Mouse (Mus musculus): ENCODE results near the gene Arhgap17. TPM values are rescaled to one million over a fixed set of nuclear protein-coding genes. Genes with fewer than 3 reads are reported as not detected.
A peak's percentile ranks its signal among the peaks of the same experiment; 100 is the strongest.

Arhgap17 gene
- total RNA-seq, 2 experiments from 2014 or later, result 29.0 to 35.2 TPM

DNA sequence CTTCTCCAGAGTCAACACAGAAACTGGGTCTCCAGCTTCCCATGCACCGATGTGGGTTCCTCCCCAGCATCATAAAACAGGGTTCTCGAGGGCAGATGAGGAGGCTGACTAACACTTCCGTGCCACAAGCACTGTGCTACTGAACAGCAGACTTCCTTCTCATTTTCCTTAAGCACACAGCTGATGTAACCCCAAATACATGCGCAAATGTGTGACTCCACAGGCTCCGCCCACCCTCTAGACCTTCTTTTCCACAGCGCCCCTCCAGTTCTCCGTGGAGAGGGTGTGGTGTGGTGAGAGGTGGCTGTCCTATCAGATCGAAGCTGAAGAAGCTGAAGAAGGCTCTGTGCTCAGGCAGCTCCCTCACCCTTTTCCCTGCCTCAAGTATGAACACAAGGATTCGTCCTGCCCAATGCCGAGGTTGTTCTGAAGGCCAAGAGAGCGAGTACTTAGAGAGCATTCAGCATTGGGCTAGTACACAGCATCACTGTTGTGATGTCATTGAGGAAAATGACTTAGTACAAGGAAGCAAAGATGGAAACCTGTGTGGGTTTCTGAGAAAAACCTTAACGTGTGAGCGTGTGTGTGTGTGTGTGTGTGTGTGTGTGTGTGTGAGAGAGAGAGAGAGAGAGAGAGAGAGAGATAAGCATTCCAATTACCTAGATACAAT, 47.1 kb downstream of the Arhgap17 start:
- Histone ChIP-seq H3K4me3 (no peak overlapping the region), H3K27ac (no peak overlapping the region)
- no peak for DNase-seq (ENCODE audit: low spot score in 2 of 2)
- TF ChIP-seq CTCF (conservative IDR thresholded peaks at IDR 0.05), result no peak

DNA sequence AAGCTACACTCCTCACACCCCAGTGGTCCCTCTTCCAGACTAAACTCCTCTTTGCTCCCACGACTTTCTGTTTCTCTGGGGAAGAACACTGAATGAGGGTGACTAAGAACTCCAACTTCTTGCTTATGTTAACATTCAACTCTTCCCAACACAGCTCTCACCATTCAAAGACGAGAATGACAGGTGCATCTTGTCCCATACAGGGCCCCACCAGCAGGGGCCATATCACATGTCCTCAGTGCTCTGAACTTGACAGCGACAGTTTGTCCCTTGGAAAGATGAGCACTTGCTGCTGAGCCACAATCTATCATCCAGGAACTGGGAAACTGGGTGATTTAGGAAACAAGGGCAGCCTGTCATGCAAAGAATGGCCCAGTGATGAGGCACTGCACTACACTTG, 57.0 kb downstream of the Arhgap17 start:
- no peak for TF ChIP-seq CTCF (conservative IDR thresholded peaks at IDR 0.05)
- H3K27ac ChIP-seq, result peak overlapping the region; percentile 54; the same call in 1 of the 2 replicates
- DNase-seq (ENCODE audit: low spot score in 2 of 2), result no peak

DNA sequence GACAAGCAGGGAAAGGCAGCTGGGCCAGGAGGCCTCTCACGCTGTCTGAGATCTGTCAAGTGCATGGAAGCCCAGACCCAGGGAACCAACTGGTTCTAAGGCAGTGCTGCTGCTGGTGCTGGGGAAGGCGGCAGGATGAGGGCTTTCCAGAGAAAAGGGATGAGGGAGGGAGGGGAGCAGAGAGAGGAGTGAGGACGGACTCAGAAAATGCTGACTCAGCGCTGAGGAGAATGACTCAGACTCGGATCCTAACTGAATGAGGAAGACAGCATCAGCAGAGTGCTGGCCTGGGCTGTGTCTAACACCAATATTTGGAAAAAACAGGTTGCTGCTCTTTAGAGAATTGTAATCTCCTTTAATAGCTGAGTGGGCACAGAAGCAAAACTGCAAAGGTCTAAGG, 57.9 kb downstream of the Arhgap17 start:
- DNase-seq (ENCODE audit: low spot score in 2 of 2), result peak; percentile 25 to 48

More for the DNA sequence above, 57.0 kb downstream of the Arhgap17 start:
- H3K4me3 ChIP-seq, result no peak overlapping the region

DNA sequence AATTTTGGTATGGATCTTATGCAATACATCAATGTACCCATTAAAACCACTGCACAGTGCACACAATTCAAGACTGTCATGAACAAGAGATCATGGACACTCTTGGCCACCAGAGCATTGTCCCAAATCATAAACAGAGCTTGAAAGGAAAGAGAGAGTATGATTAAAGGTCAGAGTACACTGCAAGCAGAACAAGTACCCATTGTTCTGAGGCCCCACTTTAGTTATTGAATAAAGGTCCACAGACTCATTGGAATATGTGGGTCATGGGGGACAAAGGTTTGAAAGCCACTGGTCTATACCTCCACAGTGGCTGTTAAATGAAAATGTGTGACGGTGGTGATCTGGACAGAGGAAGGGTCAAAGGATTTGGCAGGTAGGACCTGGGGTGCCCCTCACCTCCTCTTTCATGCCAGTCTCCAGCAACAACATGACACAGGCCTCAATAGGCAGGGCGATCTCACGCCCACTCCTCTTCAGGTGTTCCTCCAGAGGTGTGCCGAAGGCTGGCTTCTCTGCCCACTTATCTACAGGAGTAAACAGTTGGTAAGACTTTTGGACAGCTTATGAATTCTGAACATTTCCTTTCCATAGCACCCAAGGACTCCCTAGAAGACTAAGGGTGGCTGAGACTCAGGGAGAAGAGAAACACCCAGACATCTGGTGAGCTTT, 61.7 kb downstream of the Arhgap17 start:
- no peak for TF ChIP-seq CTCF (conservative IDR thresholded peaks at IDR 0.05)
- no peak overlapping the region for H3K4me3 ChIP-seq
- DNase-seq (ENCODE audit: low spot score in 2 of 2), result no peak
- no peak overlapping the region for H3K27ac ChIP-seq

More for the DNA sequence above, 57.9 kb downstream of the Arhgap17 start:
- peak overlapping the region; percentile 54 for H3K27ac ChIP-seq
- no peak for TF ChIP-seq CTCF (conservative IDR thresholded peaks at IDR 0.05)
- no peak overlapping the region for H3K4me3 ChIP-seq

DNA sequence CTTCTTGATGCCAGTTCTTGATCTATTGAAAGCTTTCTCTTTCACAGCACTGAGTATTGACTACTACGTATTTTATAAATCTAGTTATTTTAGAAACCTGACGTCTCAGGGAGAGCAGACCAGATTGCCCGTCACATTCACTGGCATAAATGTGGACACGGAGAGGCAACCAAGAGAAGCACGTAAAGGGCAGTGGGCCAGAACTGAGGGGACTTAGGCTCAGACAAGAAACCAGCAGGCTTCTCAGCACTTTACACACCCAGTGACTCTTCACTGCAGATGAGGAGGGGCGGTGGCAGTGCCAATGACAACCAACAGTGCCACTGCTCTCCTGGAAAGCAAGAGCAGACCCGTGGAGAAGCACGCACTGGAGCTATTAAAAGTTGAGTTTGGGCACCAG, 62.5 kb downstream of the Arhgap17 start:
- DNase-seq (ENCODE audit: low spot score in 2 of 2), result no peak
- Histone ChIP-seq H3K27ac (no peak overlapping the region), H3K4me3 (no peak overlapping the region)
- no peak for TF ChIP-seq CTCF (conservative IDR thresholded peaks at IDR 0.05)

DNA sequence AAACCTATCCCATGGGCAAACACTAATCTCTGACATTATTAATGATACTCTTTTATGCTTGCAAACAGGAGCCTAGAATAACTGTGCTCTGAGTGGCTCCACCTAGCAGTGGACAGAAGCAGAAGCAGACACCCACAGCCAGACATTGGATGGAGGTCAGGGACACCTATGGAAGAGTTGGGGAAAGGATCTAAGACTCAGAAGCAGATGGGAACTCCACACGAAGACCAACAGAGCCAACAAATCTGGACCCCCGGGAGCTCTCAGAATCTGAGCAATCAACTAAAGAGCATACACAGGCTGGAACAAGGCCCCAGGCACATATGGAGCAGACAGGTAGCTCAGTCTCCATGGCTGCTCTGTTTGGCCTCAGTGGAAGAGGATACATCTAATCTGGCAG, 64.3 kb downstream of the Arhgap17 start:
- TF ChIP-seq CTCF (conservative IDR thresholded peaks at IDR 0.05), result no peak
- DNase-seq (ENCODE audit: low spot score in 2 of 2), result no peak
- no peak overlapping the region for H3K27ac ChIP-seq
- H3K4me3 ChIP-seq, result no peak overlapping the region

DNA sequence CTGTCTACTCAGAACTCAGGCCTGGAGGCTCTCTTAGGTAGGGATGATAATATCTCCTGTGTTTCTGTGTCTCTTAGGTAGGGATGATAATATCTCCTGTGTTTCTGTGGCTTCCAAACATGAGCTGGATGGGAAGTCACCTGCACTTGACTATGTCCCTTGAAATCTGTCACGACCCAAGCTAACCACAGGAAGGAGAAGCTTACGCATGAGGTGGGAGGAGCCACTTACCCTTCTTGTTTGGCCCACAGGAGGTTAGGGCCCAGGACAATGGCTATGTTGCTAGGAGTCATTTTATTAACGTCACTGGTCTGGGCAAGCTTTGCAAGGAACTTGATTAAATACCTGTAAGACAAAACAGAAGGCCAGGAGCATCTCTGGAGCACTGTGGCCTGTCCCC, 69.5 kb downstream of the Arhgap17 start:
- TF ChIP-seq CTCF (conservative IDR thresholded peaks at IDR 0.05), result no peak
- no peak for DNase-seq (ENCODE audit: low spot score in 2 of 2)
- Histone ChIP-seq H3K4me3 (no peak overlapping the region), H3K27ac (no peak overlapping the region)

DNA sequence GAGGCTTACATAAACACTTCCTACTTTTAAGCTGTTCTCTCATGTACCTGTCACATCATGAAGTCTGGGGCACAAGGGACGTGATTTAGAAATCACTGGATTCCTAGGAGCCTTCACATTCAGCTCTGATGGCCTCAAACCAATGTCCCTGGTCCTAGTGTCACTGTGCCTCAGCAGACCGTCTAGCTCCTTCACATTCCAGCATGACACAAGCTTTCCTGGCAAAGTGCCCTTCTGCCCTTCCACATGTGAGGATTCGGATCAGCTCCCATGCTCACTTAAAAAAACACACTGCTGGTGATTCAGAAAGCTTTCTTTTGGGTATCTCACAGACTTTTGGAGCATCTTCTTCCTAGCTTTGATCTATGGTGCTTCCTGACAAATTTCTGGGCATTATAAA, 71.5 kb downstream of the Arhgap17 start:
- Histone ChIP-seq H3K4me3 (no peak overlapping the region), H3K27ac (peak overlapping the region; percentile 66)
- no peak for TF ChIP-seq CTCF (conservative IDR thresholded peaks at IDR 0.05)
- peak in 1 of 2 experiments; percentile 23 for DNase-seq (ENCODE audit: low spot score in 2 of 2)

DNA sequence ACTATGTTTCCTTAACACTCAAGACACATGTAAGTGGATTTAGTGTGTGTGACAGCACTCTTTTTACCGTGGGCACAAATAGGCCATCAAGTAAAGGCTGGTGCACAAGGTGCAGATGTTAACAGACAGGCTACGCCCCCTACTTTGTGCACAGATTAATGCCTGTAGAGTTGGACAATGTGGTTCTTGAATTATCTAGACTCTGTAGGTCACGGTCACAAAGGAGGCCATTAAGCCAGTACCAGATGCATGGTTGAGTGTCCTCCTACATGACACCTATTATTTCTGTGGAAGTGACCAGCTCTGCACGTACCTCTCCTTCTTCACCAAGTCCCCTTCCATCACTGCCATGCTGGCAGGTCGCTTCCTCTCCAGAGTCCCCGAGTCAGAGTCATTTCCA, 73.6 kb downstream of the Arhgap17 start:
- TF ChIP-seq CTCF (conservative IDR thresholded peaks at IDR 0.05), result no peak
- no peak for DNase-seq (ENCODE audit: low spot score in 2 of 2)
- no peak overlapping the region; the same call in 1 of the 2 replicates for H3K27ac ChIP-seq
- no peak overlapping the region for H3K4me3 ChIP-seq

DNA sequence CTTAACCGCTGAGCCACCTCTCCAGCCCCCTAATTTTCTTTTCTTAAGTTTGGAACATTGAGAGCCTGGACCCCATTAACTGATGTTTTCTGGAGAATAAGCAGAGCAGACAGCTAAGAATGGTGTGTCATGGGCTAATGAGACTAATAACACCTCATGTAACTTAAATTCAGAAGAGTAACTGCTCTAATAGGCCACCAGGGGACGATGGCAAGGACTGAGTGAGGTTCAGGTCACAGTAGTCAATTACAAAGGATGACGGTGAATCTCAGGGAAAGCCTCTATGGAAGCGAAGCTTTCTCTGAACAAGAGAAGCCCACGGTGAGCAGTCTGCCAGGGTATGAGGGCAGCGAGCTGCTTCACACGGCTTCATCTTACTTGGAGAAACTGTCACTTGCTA, 74.3 kb downstream of the Arhgap17 start:
- TF ChIP-seq CTCF (conservative IDR thresholded peaks at IDR 0.05), result peak; percentile 43
- Histone ChIP-seq H3K27ac (peak overlapping the region; percentile 86), H3K4me3 (no peak overlapping the region)
- no peak for DNase-seq (ENCODE audit: low spot score in 2 of 2)

DNA sequence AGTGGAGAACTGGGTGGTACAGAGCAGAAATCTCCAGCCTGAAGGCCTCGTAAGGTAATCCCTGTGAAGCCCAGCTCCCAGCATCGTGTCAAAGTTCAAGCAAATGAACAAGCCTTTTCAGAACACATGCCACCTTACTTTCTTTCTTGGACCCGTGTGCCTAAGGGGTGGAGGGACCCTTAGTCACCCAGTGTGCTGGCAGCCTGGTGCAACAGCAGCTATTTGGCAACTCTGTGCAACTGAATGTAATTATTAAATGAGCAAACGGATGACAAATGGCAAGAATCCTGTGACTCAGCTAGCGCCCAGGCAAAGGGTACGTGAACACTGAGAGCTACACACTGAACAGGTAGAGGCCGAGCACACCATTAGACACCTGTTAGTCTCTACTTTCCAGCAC, 75.8 kb downstream of the Arhgap17 start:
- DNase-seq (ENCODE audit: low spot score in 2 of 2), result no peak
- peak overlapping the region; percentile 86 for H3K27ac ChIP-seq
- TF ChIP-seq CTCF (conservative IDR thresholded peaks at IDR 0.05), result no peak
- no peak overlapping the region for H3K4me3 ChIP-seq

DNA sequence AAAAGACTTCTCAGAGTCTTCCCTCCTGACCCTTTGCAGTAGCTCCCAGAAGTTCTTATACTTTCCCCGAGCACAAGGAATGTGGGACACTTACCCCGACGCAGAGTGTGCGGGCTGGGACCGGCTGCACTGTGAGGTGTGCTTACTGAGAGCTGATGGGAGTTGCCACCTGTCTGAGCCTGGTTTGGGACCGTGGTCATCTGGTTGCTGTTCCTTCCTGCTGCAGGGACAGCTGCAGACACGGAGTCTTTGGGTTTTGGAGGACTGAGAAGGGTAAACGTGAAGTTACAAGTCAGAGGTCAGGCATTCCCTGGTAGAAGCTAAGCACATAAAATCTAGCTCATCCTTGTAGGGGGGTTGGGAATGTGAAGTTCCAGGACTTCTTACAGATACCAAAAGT, 77.8 kb downstream of the Arhgap17 start:
- H3K27ac ChIP-seq, result no peak overlapping the region
- no peak overlapping the region for H3K4me3 ChIP-seq
- DNase-seq (ENCODE audit: low spot score in 2 of 2), result no peak
- no peak for TF ChIP-seq CTCF (conservative IDR thresholded peaks at IDR 0.05)

DNA sequence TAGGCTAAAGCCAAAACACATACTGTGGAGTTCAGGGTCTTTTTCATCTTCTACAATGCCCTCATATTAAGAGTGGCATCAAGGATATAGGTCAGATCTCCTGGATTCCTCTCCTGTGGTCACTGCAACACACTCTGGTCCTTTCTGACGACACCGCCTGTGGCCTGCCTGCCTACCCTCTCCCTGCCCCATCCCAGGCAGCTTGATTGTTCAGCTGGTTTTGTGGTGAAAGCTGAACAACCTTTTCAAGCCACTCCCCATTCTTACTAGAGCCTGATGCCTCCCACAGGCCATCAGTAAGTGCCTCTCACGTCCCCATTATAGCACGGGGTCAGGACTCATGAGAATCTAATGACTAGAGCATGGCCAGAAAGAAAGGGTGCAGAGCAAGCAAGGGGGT, 80.5 kb downstream of the Arhgap17 start:
- no peak for TF ChIP-seq CTCF (conservative IDR thresholded peaks at IDR 0.05)
- no peak overlapping the region for H3K4me3 ChIP-seq
- no peak for DNase-seq (ENCODE audit: low spot score in 2 of 2)
- H3K27ac ChIP-seq, result peak overlapping the region; percentile 89; the same call in 1 of the 2 replicates

DNA sequence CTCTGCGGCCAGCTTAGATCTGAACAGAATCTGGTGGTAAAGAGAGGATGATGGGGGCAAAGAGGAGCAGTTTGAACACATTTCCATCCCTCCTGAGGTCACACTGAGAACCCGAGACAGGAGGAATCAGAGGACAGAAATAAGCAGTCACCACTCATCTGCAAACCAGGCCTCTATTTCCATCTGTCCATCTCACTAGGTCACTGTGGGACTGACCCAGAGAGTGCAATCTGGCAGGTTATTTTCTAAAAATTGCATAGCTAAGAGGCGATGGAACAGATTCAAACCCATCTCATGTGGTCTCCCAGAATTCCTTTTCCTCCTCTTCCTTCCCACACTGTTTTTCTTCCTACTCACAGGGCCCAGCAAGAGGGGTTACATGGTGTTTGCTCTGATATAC, 81.8 kb downstream of the Arhgap17 start:
- DNase-seq (ENCODE audit: low spot score in 2 of 2), result no peak
- peak overlapping the region; percentile 89 for H3K27ac ChIP-seq
- TF ChIP-seq CTCF (conservative IDR thresholded peaks at IDR 0.05), result no peak
- no peak overlapping the region for H3K4me3 ChIP-seq
